In genomic region chr10:87674740-87675420, GRCm38 (mm10) we compare ENCODE assay signal across 18 mouse cellular contexts.
A peak's percentile ranks its signal among the peaks of the same experiment; 100 is the strongest.
DNase-seq lines count a peak whose midpoint lies in the region; ATAC-seq and TF ChIP-seq lines count a peak whose summit lies in the region.
"Had no signal": no experiment of that assay in that cellular context is flagged by ENCODE, and none has a peak within 500 bp of the region (broad histone marks: within the 10 kb centered on the region; RNA-seq: fewer than 3 reads in every experiment).

No protein-coding gene starts in this region.

- H3K27ac ChIP-seq in embryonic facial prominence, embryonic 14.5 days (replicated peaks; ENCODE audit: low read depth, low read length), result no peak overlapping the region
- H3K27ac ChIP-seq in embryonic facial prominence, embryonic 10.5 days (replicated peaks), result no peak overlapping the region
- no peak overlapping the region for H3K27ac ChIP-seq in lung, embryonic 14.5 days (ENCODE audit: low read depth)
- H3K27ac ChIP-seq: kidney, postnatal 0 days; limb, embryonic 15.5 days; midbrain, embryonic 13.5 days; stomach, embryonic 15.5 days had no signal

- no peaks in the 10 kb centered on the region for H3K27me3 ChIP-seq in embryonic facial prominence, embryonic 14.5 days (replicated peaks; ENCODE audit: control insufficient read depth, insufficient read depth, low read length)
- no peaks in the 10 kb centered on the region for H3K27me3 ChIP-seq in embryonic facial prominence, embryonic 10.5 days (replicated peaks; ENCODE audit: low read depth, poor library complexity, severe bottlenecking)
- no peaks in the 10 kb centered on the region for H3K27me3 ChIP-seq in C2C12 (ENCODE audit: control insufficient read depth, insufficient read depth, insufficient read length)
- H3K27me3 ChIP-seq in lung, embryonic 14.5 days (ENCODE audit: insufficient read depth, low read length), result no peaks in the 10 kb centered on the region
- H3K27me3 ChIP-seq: CH12.LX; limb, embryonic 15.5 days; midbrain, embryonic 13.5 days; stomach, embryonic 15.5 days had no signal

- no peak for ATAC-seq in embryonic facial prominence, embryonic 14.5 days (ENCODE audit: low read depth)
- ATAC-seq in lung, embryonic 14.5 days (ENCODE audit: insufficient read depth), result no peak
- ATAC-seq in megakaryocyte, adult 5-6 weeks (ENCODE audit: poor library complexity, severe bottlenecking), result peak; percentile 97
- ATAC-seq: midbrain, embryonic 13.5 days had no signal

- TF ChIP-seq CTCF in C2C12 (IDR thresholded peaks at IDR 0.05; ENCODE audit: control insufficient read depth, insufficient read depth, insufficient read length), result no peak
- no peak for TF ChIP-seq CTCF in lung, embryonic 14.5 days (IDR thresholded peaks at IDR 0.05; ENCODE audit: low read depth)

- no peak overlapping the region for H3K9ac ChIP-seq in embryonic facial prominence, embryonic 14.5 days (ENCODE audit: low read depth, low read length)
- H3K9ac ChIP-seq in lung, embryonic 14.5 days, result no peak overlapping the region
- H3K9ac ChIP-seq: limb, embryonic 15.5 days; midbrain, embryonic 13.5 days; stomach, embryonic 15.5 days had no signal

- H3K79me2 ChIP-seq in C2C12 (ENCODE audit: control insufficient read depth, insufficient read depth), result no peaks in the 10 kb centered on the region

- peak; percentile 10 for DNase-seq in embryonic facial prominence, embryonic 14.5 days (ENCODE audit: low spot score)
- DNase-seq in embryonic facial prominence, embryonic 10.5 days (ENCODE audit: low spot score), result no peak
- DNase-seq in lung, embryonic 14.5 days, result peak; percentile 13
- no peak for DNase-seq in ovary, adult 18-20 months (ENCODE audit: low spot score)
- no peak for DNase-seq in cerebellum, postnatal 4 days (ENCODE audit: low spot score in 2 of 2)
- no peak for DNase-seq in retina, embryonic 14.5 days (ENCODE audit: low spot score)
- DNase-seq: cerebellum, adult 9-11 months; gastrocnemius, postnatal 25 days; kidney, adult 18-20 months; thymus, adult 2 months had no signal

- 68% methylated on average over 5 of the region's 5 CpGs for WGBS in embryonic facial prominence, embryonic 14.5 days
- 77% methylated on average over 5 of the region's 5 CpGs for WGBS in embryonic facial prominence, embryonic 10.5 days
- 65% methylated on average over 5 of the region's 5 CpGs for WGBS in lung, embryonic 14.5 days

- no peaks in the 10 kb centered on the region for H3K36me3 ChIP-seq in embryonic facial prominence, embryonic 14.5 days (ENCODE audit: control insufficient read depth, insufficient read depth, low read length)
- H3K36me3 ChIP-seq in embryonic facial prominence, embryonic 10.5 days (replicated peaks), result no peaks in the 10 kb centered on the region
- no peaks in the 10 kb centered on the region for H3K36me3 ChIP-seq in C2C12 (ENCODE audit: control insufficient read depth, insufficient read depth)
- no peaks in the 10 kb centered on the region for H3K36me3 ChIP-seq in lung, embryonic 14.5 days (ENCODE audit: insufficient read depth)
- H3K36me3 ChIP-seq: limb, embryonic 15.5 days; midbrain, embryonic 13.5 days; stomach, embryonic 15.5 days had no signal

- H3K79me3 ChIP-seq in C2C12 (ENCODE audit: low read depth), result no peaks in the 10 kb centered on the region

- peaks cover 6% of the 10 kb centered on the region; the same call in 1 of the 2 replicates for H3K4me1 ChIP-seq in embryonic facial prominence, embryonic 14.5 days (ENCODE audit: control insufficient read depth, insufficient read depth, low read length)
- no peaks in the 10 kb centered on the region for H3K4me1 ChIP-seq in embryonic facial prominence, embryonic 10.5 days
- H3K4me1 ChIP-seq in lung, embryonic 14.5 days (ENCODE audit: insufficient read depth), result no peaks in the 10 kb centered on the region
- H3K4me1 ChIP-seq: limb, embryonic 15.5 days; midbrain, embryonic 13.5 days; stomach, embryonic 15.5 days had no signal

- no peak overlapping the region for H3K4me2 ChIP-seq in embryonic facial prominence, embryonic 14.5 days (ENCODE audit: low read depth, low read length)
- H3K4me2 ChIP-seq in lung, embryonic 14.5 days, result no peak overlapping the region
- H3K4me2 ChIP-seq: limb, embryonic 15.5 days; midbrain, embryonic 13.5 days; stomach, embryonic 15.5 days had no signal

- H3K9me3 ChIP-seq in embryonic facial prominence, embryonic 14.5 days (ENCODE audit: control insufficient read depth, low read length), result no peaks in the 10 kb centered on the region
- H3K9me3 ChIP-seq in embryonic facial prominence, embryonic 10.5 days, result no peaks in the 10 kb centered on the region
- no peaks in the 10 kb centered on the region for H3K9me3 ChIP-seq in lung, embryonic 14.5 days (ENCODE audit: low read depth, low read length)
- H3K9me3 ChIP-seq: midbrain, embryonic 13.5 days; stomach, embryonic 15.5 days had no signal

- H3ac ChIP-seq in C2C12 (ENCODE audit: control insufficient read depth, insufficient read length, low read depth), result no peak overlapping the region

- H3K4me3 ChIP-seq in embryonic facial prominence, embryonic 14.5 days (ENCODE audit: low read depth, low read length), result no peak overlapping the region
- no peak overlapping the region for H3K4me3 ChIP-seq in embryonic facial prominence, embryonic 10.5 days
- no peak overlapping the region for H3K4me3 ChIP-seq in C2C12 (ENCODE audit: insufficient read depth, poor library complexity, severe bottlenecking)
- H3K4me3 ChIP-seq in lung, embryonic 14.5 days (ENCODE audit: low read depth, low read length), result no peak overlapping the region
- H3K4me3 ChIP-seq: limb, embryonic 15.5 days; midbrain, embryonic 13.5 days; myocyte; stomach, embryonic 15.5 days had no signal

TF ChIP-seq in C2C12, 6 proteins besides CTCF, POLR2A, EP300 and RAD21:
- no peak for TF ChIP-seq MYOD1 (IDR thresholded peaks at IDR 0.05; ENCODE audit: control insufficient read depth, insufficient read length, low read depth)
- TF ChIP-seq CEBPB (IDR thresholded peaks at IDR 0.05; ENCODE audit: low read depth), result peak; percentile 12
- TF ChIP-seq MYOG (IDR thresholded peaks at IDR 0.05; ENCODE audit: control insufficient read depth, extremely low read depth, insufficient read length), result no peak

Comparison
In these comparisons a context has a peak if more than half of its experiments do, and no peak if none do; other contexts are left out.
1. DNase-seq: peak in embryonic facial prominence, embryonic 14.5 days (single experiment) and lung, embryonic 14.5 days (single experiment); none in embryonic facial prominence, embryonic 10.5 days (single experiment), ovary, adult 18-20 months (single experiment), cerebellum, postnatal 4 days (0 of 2) and retina, embryonic 14.5 days (single experiment).